Mouse (Mus musculus) limb, embryonic 12.5 days (tissue): Measurements from ENCODE around the gene Hdac6. TPM values are rescaled to one million over a fixed set of nuclear protein-coding genes. Genes with fewer than 3 reads are reported as not detected.
"Not testable (repeated sequence)": the region's sequence is repeated elsewhere in the genome, so short reads cannot be mapped to it uniquely, and the experiment has no call there.

Experiments used
- ATAC-seq: fragments of 200-750 bp; cut with Nextera tagmentation; 2 replicates; pipeline ENCODE4 v1.8.0; 2017; ENCODE audit warnings: low read depth, moderate TSS enrichment; ENCODE audit not compliant: insufficient number of reproducible peaks, insufficient read depth, low FRiP score, low TSS enrichment
- H3K27ac ChIP-seq: fragments of 300-500 bp; sonication (generic); 2 replicates; pipeline ENCODE4 v1.5.1; 2016; ENCODE audit warnings: mild to moderate bottlenecking, moderate library complexity
- H3K27me3 ChIP-seq: fragments of 300-500 bp; sonication (generic); 2 replicates; pipeline ENCODE4 v1.6.1; 2016; ENCODE audit warnings: mild to moderate bottlenecking, moderate library complexity
- H3K36me3 ChIP-seq: fragments of 300-500 bp; sonication (generic); 2 replicates; pipeline ENCODE4 v1.6.1; 2016; ENCODE audit warnings: mild to moderate bottlenecking, moderate library complexity
- H3K4me1 ChIP-seq: fragments of 300-500 bp; sonication (generic); replicated peaks from 2 replicates; pipeline ENCODE4 v1.6.1; 2016
- H3K4me2 ChIP-seq: fragments of 300-500 bp; sonication (generic); 2 replicates; pipeline ENCODE4 v1.6.1; 2016; ENCODE audit warnings: mild to moderate bottlenecking, moderate library complexity
- H3K4me3 ChIP-seq: fragments of 300-500 bp; sonication (generic); replicated peaks from 2 replicates; pipeline ENCODE4 v1.5.1; 2016; ENCODE audit warnings: mild to moderate bottlenecking
- H3K9ac ChIP-seq: fragments of 300-500 bp; sonication (generic); replicated peaks from 2 replicates; pipeline ENCODE4 v1.6.1; 2016; ENCODE audit warnings: mild to moderate bottlenecking, moderate library complexity
- H3K9me3 ChIP-seq: fragments of 300-500 bp; sonication (generic); 2 replicates; pipeline ENCODE4 v1.6.1; 2016; ENCODE audit warnings: mild to moderate bottlenecking, moderate library complexity
- WGBS: fragments of 180-500 bp; shearing (Covaris S2); methylation state at CpG from one replicate; pipeline ENCODE4 v1.1.7; 2016; 5-methylcytosine and 5-hydroxymethylcytosine counted together
- polyA plus RNA-seq: library from polyadenylated mRNA; unstranded; fragments of >200 nt; fragmentation: Nextera tagmentation; extraction: Ambion mirVana; gene quantifications from 2 replicates; pipeline ENCODE4 v1.2.1, GENCODE M21; 2016

Hdac6 gene
- polyA plus RNA-seq, 1 experiment from 2014 or later, result 53.6 TPM

DNA sequence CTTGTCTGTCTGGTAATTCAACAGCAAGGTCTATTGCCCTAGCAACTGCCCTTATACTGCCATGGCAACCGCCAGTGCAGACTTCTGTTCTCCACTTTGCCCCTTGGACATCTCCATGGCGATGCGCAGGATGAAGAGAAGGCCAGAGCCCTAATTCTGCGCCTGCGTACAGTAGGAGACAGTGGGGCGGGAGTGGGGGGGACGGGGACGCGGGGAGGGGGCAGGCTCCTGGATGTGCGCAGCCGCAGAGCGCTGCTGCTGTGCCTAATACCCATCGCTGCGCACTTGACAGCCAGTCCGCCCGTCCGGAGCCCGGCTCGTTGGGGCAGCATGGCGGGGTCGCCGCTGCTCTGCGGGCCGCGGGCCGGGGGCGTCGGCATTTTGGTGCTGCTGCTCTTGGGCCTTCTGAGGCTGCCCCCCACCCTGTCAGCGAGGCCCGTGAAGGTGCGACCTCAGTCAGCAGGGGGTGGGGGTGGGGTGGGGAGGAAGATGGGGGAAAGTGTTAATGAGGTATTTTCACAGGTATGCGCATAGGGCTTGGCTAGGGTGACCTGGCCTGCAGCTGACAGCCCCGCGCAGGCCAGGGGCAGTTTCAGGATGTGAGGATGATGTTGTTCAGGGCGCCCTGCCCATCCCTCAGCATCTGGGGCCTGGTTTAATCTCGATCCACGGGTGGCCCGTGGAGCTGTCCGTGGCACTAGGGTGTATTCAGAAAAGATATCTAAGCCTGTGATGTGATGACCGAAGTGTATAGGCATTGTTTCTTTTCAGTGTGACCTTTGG lies 27.9 kb downstream of the Hdac6 start, which contains the start of gene Pcsk1n:
TSS of gene Pcsk1n (plus strand) at position 222 of the 783 bp plus-strand sequence.
- Histone ChIP-seq H3K9ac (0 out of 2 replicates have a peak within 1 kb of the TSS, but pooled peaks have one; percentile 12), H3K4me2 (peak within 1 kb of the TSS; percentile 56), H3K36me3 (no peaks in the 10 kb centered on the region), H3K27me3 (peaks cover 64% of the 10 kb centered on the region), H3K9me3 (no peaks in the 10 kb centered on the region), H3K4me1 (0 out of 2 replicates have a peak, but pooled peaks cover 3% of the 10 kb centered on the region), H3K27ac (no peak within 1 kb of the TSS), H3K4me3 (peak within 1 kb of the TSS; percentile 30)
- WGBS, result 16% methylated on average over 28 of the region's 40 CpGs
- no peak for ATAC-seq

DNA sequence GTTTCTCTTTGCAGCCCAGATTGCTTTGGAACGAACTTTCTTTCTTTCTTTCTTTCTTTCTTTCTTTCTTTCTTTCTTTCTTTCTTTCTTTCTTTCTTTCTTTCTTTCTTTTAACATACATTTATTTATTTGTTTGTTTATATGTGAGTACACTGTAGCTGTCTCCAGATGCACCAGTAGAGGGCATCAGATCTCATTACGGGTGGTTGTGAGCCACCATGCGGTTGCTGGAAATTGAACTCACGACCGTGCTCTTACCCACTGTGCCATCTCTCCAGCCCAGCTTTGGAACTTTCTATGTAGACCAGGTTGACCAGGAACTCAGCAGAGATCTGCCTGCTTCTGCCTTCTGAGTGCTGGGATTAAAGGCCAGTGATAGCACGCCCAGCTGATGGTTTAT lies 29.7 kb downstream of the Hdac6 start:
- not testable (repeated sequence) for H3K4me1 ChIP-seq, ATAC-seq

DNA sequence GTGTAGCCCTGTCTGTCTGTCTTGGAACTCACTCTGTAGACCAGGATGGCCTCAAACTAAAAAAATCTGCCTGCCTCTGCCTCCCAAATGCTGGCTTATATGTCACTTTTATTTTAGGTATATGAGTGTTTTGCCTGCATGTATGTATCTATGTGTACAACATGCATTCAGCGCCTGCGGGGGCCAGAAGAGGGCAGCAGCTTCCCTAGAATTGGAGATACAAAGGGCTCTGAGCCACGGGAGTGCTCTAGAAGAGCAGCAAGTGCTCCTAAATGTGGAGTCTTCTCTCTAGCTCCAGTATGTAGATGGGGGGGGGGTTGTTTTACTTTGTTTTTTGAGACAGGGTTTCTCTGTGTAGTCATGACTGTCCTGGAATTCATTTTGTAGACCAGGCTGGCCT lies 32.0 kb downstream of the Hdac6 start:
- WGBS, result 21% methylated on average over 3 of the region's 3 CpGs
- ATAC-seq, result not testable (repeated sequence)

More for the DNA sequence above, 29.7 kb downstream of the Hdac6 start:
- WGBS, result 69% methylated on average over 6 of the region's 6 CpGs
- H3K9ac ChIP-seq, H3K9me3 ChIP-seq, H3K4me3 ChIP-seq, H3K36me3 ChIP-seq, H3K4me2 ChIP-seq, H3K27ac ChIP-seq: not testable (repeated sequence)
- H3K27me3 ChIP-seq, result peaks cover 47% of the 10 kb centered on the region

DNA sequence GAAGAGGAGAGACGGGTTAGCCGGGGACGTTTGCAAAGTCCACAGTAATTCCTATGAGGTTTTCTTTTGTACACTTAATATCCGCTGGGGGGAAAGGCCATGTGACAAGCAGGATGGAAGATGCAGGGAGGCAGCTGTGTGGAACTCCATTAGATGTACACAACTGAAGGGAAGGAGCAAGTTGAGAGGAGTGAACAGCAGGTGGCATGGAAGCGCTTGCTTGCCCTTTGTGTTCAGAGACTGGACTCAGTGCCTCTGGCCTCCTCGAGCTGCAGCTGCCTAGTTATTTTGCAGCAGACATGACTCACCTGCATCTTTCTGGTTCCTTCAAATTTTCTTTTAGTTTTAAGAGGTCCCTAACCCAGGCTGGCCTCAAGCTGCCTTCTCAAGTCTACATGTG lies 37.2 kb downstream of the Hdac6 start:
- 60% methylated on average over 6 of the region's 6 CpGs for WGBS
- Histone ChIP-seq H3K4me3 (no peak overlapping the region), H3K4me1 (no peaks in the 10 kb centered on the region), H3K9ac (no peak overlapping the region), H3K27ac (no peak overlapping the region), H3K4me2 (no peak overlapping the region), H3K9me3 (no peaks in the 10 kb centered on the region), H3K27me3 (no peaks in the 10 kb centered on the region), H3K36me3 (peaks cover 16% of the 10 kb centered on the region)
- no peak for ATAC-seq

More for the DNA sequence above, 32.0 kb downstream of the Hdac6 start:
- H3K4me2 ChIP-seq, H3K36me3 ChIP-seq, H3K9ac ChIP-seq, H3K9me3 ChIP-seq, H3K4me1 ChIP-seq, H3K4me3 ChIP-seq, H3K27ac ChIP-seq: not testable (repeated sequence)
- peaks cover 24% of the 10 kb centered on the region for H3K27me3 ChIP-seq

DNA sequence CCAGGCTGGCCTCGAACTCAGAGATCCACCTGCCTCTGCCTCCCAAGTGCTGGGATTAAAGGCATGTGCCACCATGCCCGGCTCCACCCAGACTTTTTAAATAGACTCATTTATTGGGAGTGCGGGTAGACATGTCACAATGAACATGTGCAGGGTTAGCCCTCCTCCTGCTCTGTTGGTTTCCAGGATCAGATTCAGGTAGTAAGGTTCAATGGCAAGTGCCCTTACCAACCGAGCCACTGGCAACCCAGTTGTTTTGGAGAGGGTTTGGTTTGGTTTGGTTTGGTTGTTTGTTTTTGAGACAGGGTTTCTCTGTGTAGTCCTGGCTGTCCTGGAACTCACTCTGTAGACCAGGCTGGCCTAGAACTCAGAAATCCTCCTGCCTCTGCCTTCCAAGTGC lies 38.4 kb downstream of the Hdac6 start, which contains the start of gene Gm10490:
TSS of gene Gm10490 (plus strand) at position 301 of the 400 bp plus-strand sequence.
- not testable (repeated sequence) for H3K27ac ChIP-seq, H3K4me3 ChIP-seq, H3K9ac ChIP-seq, H3K9me3 ChIP-seq, H3K27me3 ChIP-seq, H3K4me1 ChIP-seq, H3K4me2 ChIP-seq, ATAC-seq
- WGBS, result 93% methylated on average over 4 of the region's 4 CpGs
- H3K36me3 ChIP-seq, result peaks cover 24% of the 10 kb centered on the region

DNA sequence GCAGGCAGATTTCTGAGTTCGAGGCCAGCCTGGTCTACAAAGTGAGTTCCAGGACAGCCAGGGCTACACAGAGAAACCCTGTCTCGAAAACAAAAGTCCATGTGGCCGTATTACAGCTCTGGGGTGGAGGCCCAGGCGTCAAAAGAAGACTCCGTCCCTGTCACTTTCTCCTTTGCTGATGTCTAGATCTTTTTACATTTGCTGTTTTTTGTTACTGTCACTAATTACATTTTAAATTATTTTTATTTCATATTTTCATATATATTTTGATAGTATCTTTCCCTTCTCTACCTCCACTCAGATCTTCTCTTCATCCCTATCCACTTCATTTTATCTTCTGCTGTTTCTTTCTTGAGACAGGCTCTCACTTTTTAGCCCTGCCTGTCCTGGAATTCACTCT lies 40.0 kb downstream of the Hdac6 start, which contains the start of gene Gm10491:
TSS of gene Gm10491 (minus strand) at position 101 of the 400 bp plus-strand sequence.
- peaks cover 31% of the 10 kb centered on the region for H3K36me3 ChIP-seq
- no peak within 1 kb of the TSS for H3K4me2 ChIP-seq
- no peak within 1 kb of the TSS for H3K9ac ChIP-seq
- whole genome bisulfite sequencing, result 92% methylated on average over 5 of the region's 5 CpGs
- no peaks in the 10 kb centered on the region for H3K4me1 ChIP-seq
- no peak within 1 kb of the TSS for H3K27ac ChIP-seq
- no peak for ATAC-seq
- no peaks in the 10 kb centered on the region for H3K9me3 ChIP-seq
- H3K4me3 ChIP-seq, result no peak within 1 kb of the TSS
- no peaks in the 10 kb centered on the region for H3K27me3 ChIP-seq

DNA sequence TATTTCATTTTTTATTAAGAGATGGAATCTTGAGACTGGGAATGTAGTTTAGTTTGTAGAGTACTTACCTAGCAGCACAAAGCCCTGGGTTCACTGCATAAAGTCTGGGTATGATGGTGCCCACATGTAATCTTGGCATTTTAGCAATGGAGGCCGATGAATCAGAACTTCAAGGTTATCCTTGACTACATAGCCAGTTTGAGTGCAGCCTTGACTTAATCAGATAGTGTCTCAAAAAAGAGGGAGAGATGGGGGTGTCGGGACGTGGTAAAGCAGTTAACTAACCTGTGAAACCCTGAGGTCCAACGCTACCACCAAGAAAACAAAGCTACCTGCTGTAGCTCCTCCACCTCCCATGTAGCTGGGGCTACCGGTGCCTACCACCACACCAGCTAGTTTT lies 43.2 kb downstream of the Hdac6 start:
- peaks cover 31% of the 10 kb centered on the region for H3K36me3 ChIP-seq
- H3K27me3 ChIP-seq, result no peaks in the 10 kb centered on the region
- H3K9me3 ChIP-seq, result no peaks in the 10 kb centered on the region
- H3K4me3 ChIP-seq, result no peak overlapping the region
- no peak overlapping the region for H3K27ac ChIP-seq
- H3K9ac ChIP-seq, result no peak overlapping the region
- 90% methylated on average over 5 of the region's 5 CpGs for WGBS
- H3K4me1 ChIP-seq, result no peaks in the 10 kb centered on the region
- ATAC-seq, result no peak
- H3K4me2 ChIP-seq, result no peak overlapping the region

DNA sequence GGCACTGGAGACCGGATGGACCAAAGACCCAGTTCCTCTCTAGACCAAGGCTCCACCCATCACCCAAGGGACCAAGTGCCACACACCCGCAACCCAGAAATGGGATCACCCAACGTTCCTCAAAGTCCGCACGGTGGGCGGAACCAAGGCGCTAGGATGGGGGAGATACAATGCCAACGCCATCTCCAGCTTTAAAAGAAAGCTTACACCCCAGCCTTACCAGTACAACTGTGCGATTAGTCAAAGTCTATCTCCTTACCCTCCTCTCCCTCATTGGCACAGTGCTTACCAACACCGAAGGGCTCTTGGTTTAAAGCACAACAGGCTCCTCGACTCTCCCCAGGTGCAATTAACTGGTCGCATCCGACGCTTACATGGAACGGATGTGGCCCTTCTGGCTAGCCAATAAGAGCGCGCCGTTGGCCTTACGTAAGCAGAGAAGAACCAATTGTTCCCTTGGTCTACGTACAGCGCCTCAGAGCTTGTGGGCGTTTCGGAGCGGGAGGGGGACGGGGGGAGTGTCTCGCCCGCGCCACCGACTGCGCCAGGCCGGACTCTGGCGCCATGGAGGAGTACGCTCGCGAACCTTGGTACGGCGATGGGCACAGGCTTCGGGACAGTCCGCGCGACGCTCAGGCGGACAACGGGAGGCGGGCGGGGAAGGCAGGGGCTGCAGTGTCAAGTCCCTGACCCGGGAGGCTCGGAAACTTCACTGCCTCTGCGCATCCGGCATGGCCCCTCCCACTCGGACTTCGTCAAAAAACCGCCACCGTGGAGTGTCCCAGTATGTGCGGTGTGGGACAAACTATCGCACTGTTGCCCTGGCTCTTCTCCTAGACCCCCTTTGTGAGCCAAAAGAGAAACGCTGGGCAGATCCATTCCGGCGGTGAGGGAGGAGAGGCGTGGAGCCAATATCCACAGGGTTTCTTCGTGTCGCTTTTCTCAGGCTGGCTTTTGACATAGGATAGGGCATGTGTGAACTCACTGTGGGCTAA lies 48.5 kb downstream of the Hdac6 start, which contains the start of the genes Pqbp1 and Timm17b:
TSS of gene Pqbp1 (minus strand) at position 390 of the 995 bp plus-strand sequence.
TSS of gene Timm17b (plus strand) at position 478 of the 995 bp plus-strand sequence.
- Histone ChIP-seq H3K9me3 (no peaks in the 10 kb centered on the region), H3K9ac (peak within 1 kb of the TSS; percentile 60), H3K4me3 (peak within 1 kb of the TSS; percentile 55), H3K36me3 (peaks cover 21% of the 10 kb centered on the region), H3K4me1 (0 out of 2 replicates have a peak, but pooled peaks cover 4% of the 10 kb centered on the region), H3K27ac (peak within 1 kb of the TSS; percentile 82), H3K4me2 (peak within 1 kb of the TSS; percentile 59), H3K27me3 (no peaks in the 10 kb centered on the region)
- 14% methylated on average over 62 of the region's 62 CpGs for WGBS
- peak; percentile 97 for ATAC-seq

DNA sequence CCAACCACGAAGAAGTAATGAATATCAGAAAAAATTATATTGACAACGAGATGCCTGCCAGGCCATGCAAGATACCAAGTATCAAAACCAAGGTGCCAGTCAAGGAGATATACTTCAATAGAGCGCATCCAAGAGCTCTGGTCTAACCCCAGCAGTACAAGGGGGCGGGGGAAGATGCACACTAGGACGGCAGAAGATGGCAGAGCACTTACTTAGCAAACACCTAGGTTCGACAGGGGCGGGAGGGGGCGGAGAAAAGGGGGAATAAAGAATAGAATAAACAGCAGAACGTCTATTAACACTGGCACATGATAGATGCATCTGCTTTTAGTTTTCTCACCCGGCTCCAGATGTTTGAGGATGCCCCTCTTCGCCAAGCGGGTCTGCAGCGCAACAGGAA lies 49.5 kb downstream of the Hdac6 start:
- Histone ChIP-seq H3K4me2 (peak overlapping the region; percentile 59), H3K36me3 (peaks cover 16% of the 10 kb centered on the region), H3K9ac (peak overlapping the region; percentile 45; the same call in 1 of the 2 replicates), H3K9me3 (no peaks in the 10 kb centered on the region), H3K27me3 (no peaks in the 10 kb centered on the region), H3K4me1 (0 out of 2 replicates have a peak, but pooled peaks cover 4% of the 10 kb centered on the region), H3K27ac (no peak overlapping the region), H3K4me3 (peak overlapping the region; percentile 55)
- WGBS, result 24% methylated on average over 13 of the region's 13 CpGs
- no peak for ATAC-seq

DNA sequence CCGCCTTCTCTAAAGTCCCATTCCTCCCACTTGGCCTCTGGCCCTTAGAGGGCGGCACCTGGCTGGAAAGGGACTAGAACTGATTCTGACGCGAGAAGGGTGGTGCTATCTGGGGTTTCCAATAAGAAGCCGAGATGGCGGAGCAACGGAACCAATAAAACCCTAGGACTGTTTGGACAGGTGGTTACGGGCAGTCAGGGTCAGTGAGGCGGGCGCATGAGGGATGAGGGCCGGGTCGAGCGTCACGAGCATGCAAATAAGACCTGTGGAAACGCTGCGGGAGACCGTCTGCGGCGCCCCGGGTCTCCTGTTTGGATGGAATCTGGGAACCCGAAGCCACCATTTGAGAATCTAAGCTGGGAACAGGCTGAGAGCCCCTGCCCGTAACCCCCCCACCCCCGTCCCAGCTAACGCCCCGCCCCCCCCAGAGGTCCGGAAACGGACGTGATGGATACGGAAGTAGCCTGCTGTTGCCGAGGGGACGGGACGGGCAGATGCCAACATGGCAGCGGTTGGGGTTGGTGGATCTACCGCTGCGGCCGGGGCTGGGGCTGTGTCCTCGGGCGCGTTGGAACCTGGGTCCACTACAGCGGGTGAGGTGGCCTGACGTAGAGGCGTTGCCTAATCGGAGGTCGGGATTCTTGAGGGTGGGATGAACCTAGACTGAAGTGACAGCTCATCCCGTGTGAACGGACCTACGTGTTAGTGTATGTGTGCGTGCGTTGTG lies 63.7 kb downstream of the Hdac6 start, which contains the start of gene Slc35a2:
TSS of gene Slc35a2 (plus strand) at position 188 of the 727 bp plus-strand sequence.
- ATAC-seq, result peak; percentile 88
- Histone ChIP-seq H3K36me3 (peaks cover 5% of the 10 kb centered on the region; the same call in 1 of the 2 replicates), H3K9me3 (no peaks in the 10 kb centered on the region), H3K4me2 (peak within 1 kb of the TSS; percentile 63), H3K4me3 (peak within 1 kb of the TSS; percentile 57), H3K27ac (peak within 1 kb of the TSS; percentile 64), H3K9ac (peak within 1 kb of the TSS; percentile 40), H3K4me1 (peaks cover 4% of the 10 kb centered on the region), H3K27me3 (no peaks in the 10 kb centered on the region)
- 14% methylated on average over 48 of the region's 49 CpGs for WGBS
